Mouse (Mus musculus): ENCODE results near the gene Dhx37.
"Not testable (repeated sequence)": the region's sequence is repeated elsewhere in the genome, so short reads cannot be mapped to it uniquely, and the experiment has no call there.

Gene Dhx37

GRCm38 (mm10) chr5:125407020-125407830, 26.7 kb downstream of the Dhx37 start:
- no peak for DNase-seq

- DNase-seq, result peak; percentile 37 to 58
These were observed 27.5 kb downstream of the Dhx37 start for GRCm38 (mm10) chr5:125406322-125407016.

GRCm38 (mm10) chr5:125405546-125406248, 28.2 kb downstream of the Dhx37 start:
- DNase-seq, result peak; percentile 67 to 83

GRCm38 (mm10) chr5:125404903-125405545, 28.9 kb downstream of the Dhx37 start:
- no peak for DNase-seq

GRCm38 (mm10) chr5:125404536-125404902, 29.4 kb downstream of the Dhx37 start:
- DNase-seq, result no peak

GRCm38 (mm10) chr5:125403481-125404465, 30.1 kb downstream of the Dhx37 start:
- DNase-seq, result peak; percentile 37 to 58

GRCm38 (mm10) chr5:125402991-125403390, 30.9 kb downstream of the Dhx37 start:
- no peak for DNase-seq

- no peak for DNase-seq
These were observed 31.4 kb downstream of the Dhx37 start for GRCm38 (mm10) chr5:125402476-125402875.

GRCm38 (mm10) chr5:125400903-125401302, 33.0 kb downstream of the Dhx37 start:
- DNase-seq, result no peak

- DNase-seq, result no peak
These were observed 38.9 kb downstream of the Dhx37 start for GRCm38 (mm10) chr5:125395008-125395407.

GRCm38 (mm10) chr5:125393622-125394603, 40.0 kb downstream of the Dhx37 start:
- DNase-seq, result peak; percentile 51 to 73

- DNase-seq, result peak; percentile 91 to 95
These were observed 40.8 kb downstream of the Dhx37 start for GRCm38 (mm10) chr5:125392977-125393621.

- DNase-seq, result no peak
These were observed 41.3 kb downstream of the Dhx37 start for GRCm38 (mm10) chr5:125392618-125392976.

GRCm38 (mm10) chr5:125392176-125392575, 41.7 kb downstream of the Dhx37 start:
- not testable (repeated sequence) for DNase-seq

GRCm38 (mm10) chr5:125391609-125392008, 42.3 kb downstream of the Dhx37 start:
- peak in 1 of 2 experiments; percentile 29 for DNase-seq

- no peak for DNase-seq
These were observed 42.9 kb downstream of the Dhx37 start for GRCm38 (mm10) chr5:125390906-125391477.

- DNase-seq, result peak; percentile 75 to 79
These were observed 44.1 kb downstream of the Dhx37 start, which contains the start of gene Ubc for GRCm38 (mm10) chr5:125389579-125390441. Gene Ubc (minus strand): TSS chr5:125390202.

- DNase-seq, result peak; percentile 86 to 88
These were observed 44.8 kb downstream of the Dhx37 start, which contains the start of gene Gm10382 for GRCm38 (mm10) chr5:125389131-125389578. Gene Gm10382 (plus strand): TSS chr5:125389322.

Data from spleen, adult 18-20 months (tissue).